Mouse (Mus musculus) olfactory bulb, adult 2 months (tissue): Measurements from ENCODE around the gene Ptpru. TPM values are rescaled to one million over a fixed set of nuclear protein-coding genes. Genes with fewer than 3 reads are reported as not detected.

Experiments used
- H3K27ac ChIP-seq: fragments of 200-500 bp; 2 replicates; pipeline ENCODE4 v1.5.1; 2012; ENCODE audit warnings: low read depth, low read length; ENCODE audit not compliant: insufficient read depth
- H3K4me1 ChIP-seq: fragments of 200-500 bp; 2 replicates; pipeline ENCODE4 v1.6.1; 2012; ENCODE audit warnings: low read length; ENCODE audit not compliant: control insufficient read depth, insufficient read depth
- H3K4me3 ChIP-seq: fragments of 200-500 bp; 2 replicates; pipeline ENCODE4 v1.5.1; 2012; ENCODE audit warnings: mild to moderate bottlenecking, low read depth, low read length, moderate library complexity; ENCODE audit not compliant: insufficient read depth
- CTCF ChIP-seq: fragments of 200-500 bp; IDR thresholded peaks from 2 replicates; pipeline ENCODE4 v1.5.1; 2012; ENCODE audit warnings: low read depth, mild to moderate bottlenecking, low read length, moderate library complexity; ENCODE audit not compliant: insufficient read depth
- POLR2A ChIP-seq: fragments of 200-500 bp; IDR thresholded peaks from 2 replicates; pipeline ENCODE4 v1.6.1; 2012; ENCODE audit warnings: mild to moderate bottlenecking, low read depth, low read length, moderate library complexity; ENCODE audit not compliant: insufficient read depth
- WGBS: fragments of 180-500 bp; shearing (Covaris S2); methylation state at CpG from one replicate; pipeline ENCODE4 v1.1.7; 2018; 5-methylcytosine and 5-hydroxymethylcytosine counted together
- polyA plus RNA-seq: library from polyadenylated mRNA; stranded (reverse); fragments of >200 nt; gene quantifications from 2 replicates; pipeline ENCODE4 v1.2.4, GENCODE M21; 2012; ENCODE audit warnings: low replicate concordance; ENCODE audit not compliant: missing spikeins, insufficient read depth, insufficient read length

The Ptpru gene
- polyA plus RNA-seq: not detected in 2 replicates

GRCm38 (mm10) chr4:131837872-131838524 is at the start of gene Ptpru:
Ptpru (minus strand) TSS chr4:131838288.
- Histone ChIP-seq H3K4me1 (peaks cover 21% of the 10 kb centered on the region), H3K4me3 (peak within 1 kb of the TSS; percentile 65), H3K27ac (no peak within 1 kb of the TSS)
- TF ChIP-seq POLR2A: no peak
- peak; percentile 99 for TF ChIP-seq CTCF
- WGBS: under 1% methylated on average over 72 of the region's 72 CpGs

GRCm38 (mm10) chr4:131885376-131885775 is 47.3 kb upstream of the Ptpru start:
- WGBS: 48% methylated on average over 6 of the region's 6 CpGs
- no peak for TF ChIP-seq CTCF
- no peak for TF ChIP-seq POLR2A
- Histone ChIP-seq H3K27ac (no peak overlapping the region), H3K4me1 (peaks cover 8% of the 10 kb centered on the region), H3K4me3 (no peak overlapping the region)

- Histone ChIP-seq H3K4me3 (no peak overlapping the region), H3K4me1 (peaks cover 6% of the 10 kb centered on the region), H3K27ac (no peak overlapping the region)
- 52% methylated on average over 6 of the region's 6 CpGs for WGBS
- no peak for TF ChIP-seq CTCF
- no peak for TF ChIP-seq POLR2A
These were observed 45.5 kb upstream of the Ptpru start for GRCm38 (mm10) chr4:131883571-131883970.

GRCm38 (mm10) chr4:131881306-131881705 is 43.2 kb upstream of the Ptpru start:
- WGBS: 76% methylated on average over 7 of the region's 7 CpGs
- H3K4me3 ChIP-seq: no peak overlapping the region
- peaks cover 6% of the 10 kb centered on the region for H3K4me1 ChIP-seq
- TF ChIP-seq POLR2A (no peak), CTCF (no peak)
- no peak overlapping the region for H3K27ac ChIP-seq

- TF ChIP-seq CTCF: no peak
- no peak for TF ChIP-seq POLR2A
- H3K4me1 ChIP-seq: peaks cover 3% of the 10 kb centered on the region
- no peak overlapping the region for H3K27ac ChIP-seq
- H3K4me3 ChIP-seq: no peak overlapping the region
- WGBS: 14% methylated on average over 1 of the region's 1 CpGs
These were observed 41.6 kb upstream of the Ptpru start for GRCm38 (mm10) chr4:131879692-131880091.

- H3K4me1 ChIP-seq: no peaks in the 10 kb centered on the region
- TF ChIP-seq POLR2A: no peak
- TF ChIP-seq CTCF: no peak
- no peak overlapping the region for H3K4me3 ChIP-seq
- no peak overlapping the region for H3K27ac ChIP-seq
- WGBS: 65% methylated on average over 2 of the region's 2 CpGs
These were observed 38.7 kb upstream of the Ptpru start for GRCm38 (mm10) chr4:131876836-131877235.

GRCm38 (mm10) chr4:131875242-131875641 is 37.2 kb upstream of the Ptpru start:
- Histone ChIP-seq H3K27ac (no peak overlapping the region), H3K4me1 (no peaks in the 10 kb centered on the region), H3K4me3 (no peak overlapping the region)
- WGBS: 30% methylated on average over 3 of the region's 3 CpGs
- no peak for TF ChIP-seq CTCF

- H3K27ac ChIP-seq: no peak overlapping the region
- under 1% methylated on average over 11 of the region's 11 CpGs for WGBS
These were observed 36.5 kb upstream of the Ptpru start for GRCm38 (mm10) chr4:131874567-131874966.

GRCm38 (mm10) chr4:131874169-131874536 is 36.1 kb upstream of the Ptpru start:
- Histone ChIP-seq H3K27ac (0 out of 2 replicates have a peak overlapping the region, but pooled peaks have one; percentile 27), H3K4me3 (peak overlapping the region; percentile 99), H3K4me1 (no peaks in the 10 kb centered on the region)
- under 1% methylated on average over 20 of the region's 20 CpGs for WGBS
- TF ChIP-seq CTCF (no peak), POLR2A (no peak)

More at GRCm38 (mm10) chr4:131874567-131874966, 36.5 kb upstream of the Ptpru start:
- TF ChIP-seq POLR2A (no peak), CTCF (no peak)
- Histone ChIP-seq H3K4me3 (peak overlapping the region; percentile 99), H3K4me1 (no peaks in the 10 kb centered on the region)
